Mouse (Mus musculus) liver, embryonic 14.5 days (tissue): Measurements from ENCODE around the gene Shisa5.

Source experiments
- CTCF ChIP-seq: IDR thresholded peaks from 2 replicates; pipeline ENCODE4 v1.5.1; 2016; ENCODE audit warnings: antibody characterized with exemption, low read depth, control low read depth
- EP300 ChIP-seq: IDR thresholded peaks from 2 replicates; pipeline ENCODE4 v1.6.1; 2016; ENCODE audit warnings: antibody characterized with exemption, low read depth

GRCm38 (mm10) chr9:109094553-109095136 lies 56.3 kb downstream of the Shisa5 start:
- TF ChIP-seq CTCF (no peak), EP300 (no peak)
